ENCODE assay signal across 7 mouse cellular contexts in the genomic region with DNA sequence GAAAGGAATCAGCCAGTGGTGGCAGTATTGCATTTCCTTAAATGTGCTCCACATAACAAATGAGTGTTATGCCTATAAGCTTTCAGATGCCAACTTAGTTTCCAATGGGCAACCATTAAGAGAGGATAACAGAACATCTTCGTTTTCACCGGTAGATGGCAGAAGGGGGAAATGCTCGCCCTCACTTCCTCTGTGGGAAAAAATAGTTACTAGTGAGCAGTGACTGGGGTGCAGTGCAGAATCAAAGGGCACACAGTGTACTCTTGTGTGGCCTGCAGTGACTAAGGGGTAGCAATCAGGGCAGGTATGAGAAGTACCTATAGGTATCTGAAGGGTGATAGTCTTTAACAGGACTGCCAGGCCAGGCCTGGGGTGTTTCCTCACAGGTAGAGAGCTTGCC. TPM values are rescaled to one million over a fixed set of nuclear protein-coding genes. Genes with fewer than 3 reads are reported as not detected.
DNase-seq lines count a peak whose midpoint lies in the region; ATAC-seq lines count a peak whose summit lies in the region.

No protein-coding gene starts in this region.

- WGBS in intestine, embryonic 15.5 days: 2% methylated on average over 3 of the region's 3 CpGs

- no peak overlapping the region for H3K27ac ChIP-seq in intestine, embryonic 15.5 days

- H3K9ac ChIP-seq in intestine, embryonic 15.5 days: no peak overlapping the region

- peaks cover 23% of the 10 kb centered on the region for H3K36me3 ChIP-seq in intestine, embryonic 15.5 days

- no peaks in the 10 kb centered on the region for H3K27me3 ChIP-seq in intestine, embryonic 15.5 days (replicated peaks)

- no peaks in the 10 kb centered on the region for H3K9me3 ChIP-seq in intestine, embryonic 15.5 days

- no peak overlapping the region for H3K4me3 ChIP-seq in intestine, embryonic 15.5 days (replicated peaks)

- intact Hi-C loops in left cerebral cortex, postnatal 14 days (cut with DNase I): loop anchor here (5.0 kb wide), 1 partner anchor 116 kb away; no protein-coding TSS in a partner anchor
- intact Hi-C loops in left cerebral cortex, postnatal 4 days (cut with DNase I): loop anchor here (5.0 kb wide), 1 partner anchor 116 kb away; no protein-coding TSS in a partner anchor

- peak; percentile 51 to 77 for DNase-seq in left cerebral cortex, postnatal 14 days (ENCODE audit: low spot score in 2 of 2)
- DNase-seq in left cerebral cortex, postnatal 4 days: no peak
- DNase-seq in MN1 (ENCODE audit: low spot score): peak; percentile 53
- DNase-seq in embryo, embryonic 10.5 days (ENCODE audit: low spot score): peak; percentile 58
- DNase-seq in lung, postnatal 4 days: peak; percentile 46 to 48
- DNase-seq in yolk sac, embryonic 10.5 days (ENCODE audit: low spot score): no peak

- H3K4me2 ChIP-seq in intestine, embryonic 15.5 days (replicated peaks): no peak overlapping the region

- 0 out of 2 replicates have a peak, but pooled peaks cover 10% of the 10 kb centered on the region for H3K4me1 ChIP-seq in intestine, embryonic 15.5 days (replicated peaks)

- ATAC-seq in intestine, embryonic 15.5 days: peak; percentile 46

RNA-seq across cellular contexts. Expression of a gene that starts 14.8 kb away (rescaled TPM):
- 10 to 100 TPM; 56.1 to 56.8 TPM for total RNA-seq in left cerebral cortex, postnatal 14 days (2021)
- total RNA-seq in left cerebral cortex, postnatal 4 days (2021): 10 to 100 TPM; 56.9 to 57.4 TPM
- 97.4 and 99.7 TPM in 2 replicates for polyA plus RNA-seq in intestine, embryonic 15.5 days (2015; fragmentation: Nextera tagmentation; extraction: Ambion mirVana)

RNA-seq across cellular contexts. Expression of a gene that starts 39.2 kb away (rescaled TPM):
- under 1 TPM; 0.21 to 0.44 TPM for total RNA-seq in left cerebral cortex, postnatal 14 days (2021)
- under 1 TPM; 0.28 to 0.36 TPM for total RNA-seq in left cerebral cortex, postnatal 4 days (2021)
- polyA plus RNA-seq in intestine, embryonic 15.5 days (2015; fragmentation: Nextera tagmentation; extraction: Ambion mirVana): 8.8 and 10.9 TPM in 2 replicates

RNA-seq across cellular contexts. Expression of a gene that starts 44.7 kb away (rescaled TPM):
- 1 to 10 TPM; 5.1 to 7.2 TPM for total RNA-seq in left cerebral cortex, postnatal 14 days (2021)
- total RNA-seq in left cerebral cortex, postnatal 4 days (2021): 1 to 10 TPM; 4.2 to 4.3 TPM
- polyA plus RNA-seq in intestine, embryonic 15.5 days (2015; fragmentation: Nextera tagmentation; extraction: Ambion mirVana): 3.5 and 3.6 TPM in 2 replicates

Comparison
In these comparisons a context has a peak if more than half of its experiments do, and no peak if none do; other contexts are left out.
1. DNase-seq: peak in left cerebral cortex, postnatal 14 days (2 of 2), MN1 (single experiment), embryo, embryonic 10.5 days (single experiment) and lung, postnatal 4 days (2 of 2); none in left cerebral cortex, postnatal 4 days (single experiment) and yolk sac, embryonic 10.5 days (single experiment).